Mouse (Mus musculus): ENCODE data around the gene Mdc1. TPM values are rescaled to one million over a fixed set of nuclear protein-coding genes. Genes with fewer than 3 reads are reported as not detected.
A peak's percentile ranks its signal among the peaks of the same experiment; 100 is the strongest.

Gene Mdc1
- polyA plus RNA-seq, 1 experiment: 2.3 TPM

- Histone ChIP-seq H3K4me3 (replicated peaks) (no peak overlapping the region), H3K36me3 (replicated peaks; ENCODE audit: low read length) (no peaks in the 10 kb centered on the region), H3K27me3 (replicated peaks) (peaks cover 4% of the 10 kb centered on the region), H3K9me3 (no peaks in the 10 kb centered on the region), H3K4me1 (peaks cover 63% of the 10 kb centered on the region)
- TF ChIP-seq GATA1 (IDR thresholded peaks at IDR 0.05; ENCODE audit: borderline replicate concordance, low read length) (no peak), FLI1 (IDR thresholded peaks at IDR 0.05; ENCODE audit: low read length) (no peak)
These were observed 30.2 kb upstream of the Mdc1 start for GRCm38 (mm10) chr17:35810900-35811648.

GRCm38 (mm10) chr17:35812307-35812706, 29.0 kb upstream of the Mdc1 start:
- Histone ChIP-seq H3K36me3 (replicated peaks; ENCODE audit: low read length) (no peaks in the 10 kb centered on the region), H3K27me3 (replicated peaks) (peaks cover 4% of the 10 kb centered on the region), H3K4me1 (peaks cover 71% of the 10 kb centered on the region), H3K9me3 (no peaks in the 10 kb centered on the region), H3K4me3 (replicated peaks) (no peak overlapping the region)
- TF ChIP-seq GATA1 (IDR thresholded peaks at IDR 0.05; ENCODE audit: borderline replicate concordance, low read length): no peak
- TF ChIP-seq FLI1 (IDR thresholded peaks at IDR 0.05; ENCODE audit: low read length): no peak

GRCm38 (mm10) chr17:35812736-35813135, 28.6 kb upstream of the Mdc1 start:
- Histone ChIP-seq H3K36me3 (replicated peaks; ENCODE audit: low read length) (no peaks in the 10 kb centered on the region), H3K27me3 (replicated peaks) (peaks cover 4% of the 10 kb centered on the region), H3K9me3 (no peaks in the 10 kb centered on the region), H3K4me1 (peaks cover 72% of the 10 kb centered on the region), H3K4me3 (replicated peaks) (no peak overlapping the region)
- TF ChIP-seq GATA1 (IDR thresholded peaks at IDR 0.05; ENCODE audit: borderline replicate concordance, low read length) (no peak), FLI1 (IDR thresholded peaks at IDR 0.05; ENCODE audit: low read length) (no peak)

DNA sequence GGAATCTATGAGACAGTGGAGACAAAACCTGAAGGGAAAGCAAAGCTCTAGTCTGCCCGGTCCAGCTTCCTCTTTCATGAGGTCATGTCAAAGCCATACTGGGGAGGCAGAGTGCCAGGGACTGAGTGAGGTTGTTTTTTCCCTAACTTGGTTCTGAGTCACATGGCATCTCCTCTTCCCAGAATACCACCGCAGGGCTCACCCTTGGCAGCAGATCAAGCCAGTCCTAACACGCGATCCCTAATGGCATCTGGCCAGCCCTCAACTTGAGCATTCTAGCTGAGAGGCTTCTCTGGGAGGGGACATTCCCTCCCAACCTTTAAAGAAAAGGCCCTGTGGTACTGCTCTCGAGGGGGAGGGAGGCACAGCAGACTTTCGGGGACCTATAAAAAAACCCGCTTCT, 28.1 kb upstream of the Mdc1 start:
- H3K27me3 ChIP-seq (replicated peaks): peaks cover 4% of the 10 kb centered on the region
- no peaks in the 10 kb centered on the region for H3K9me3 ChIP-seq
- H3K36me3 ChIP-seq (replicated peaks; ENCODE audit: low read length): no peaks in the 10 kb centered on the region
- H3K4me1 ChIP-seq: peaks cover 67% of the 10 kb centered on the region
- TF ChIP-seq FLI1 (IDR thresholded peaks at IDR 0.05; ENCODE audit: low read length) (no peak), GATA1 (IDR thresholded peaks at IDR 0.05; ENCODE audit: borderline replicate concordance, low read length) (no peak)
- H3K4me3 ChIP-seq (replicated peaks): peak overlapping the region; percentile 62

DNA sequence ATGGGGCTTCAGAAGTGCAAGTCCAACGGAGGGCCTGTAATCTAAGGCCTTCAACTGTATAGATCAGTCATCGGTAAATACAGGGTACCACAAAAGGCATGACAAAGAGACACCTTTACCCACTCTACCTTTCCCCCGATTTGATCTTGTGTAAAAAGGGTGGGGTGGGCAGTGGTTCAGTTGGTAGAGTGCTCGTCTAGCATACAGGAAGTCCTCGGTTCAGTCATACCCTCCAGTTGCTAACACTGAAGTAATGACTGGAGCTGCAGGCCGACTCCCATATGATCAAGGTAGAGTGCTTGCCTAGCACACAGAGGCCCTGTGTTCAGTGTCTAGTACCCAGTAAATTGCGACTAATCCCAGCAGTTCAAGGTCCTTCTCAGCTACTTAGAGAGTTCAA, 27.7 kb upstream of the Mdc1 start:
- Histone ChIP-seq H3K4me3 (replicated peaks) (peak overlapping the region; percentile 44), H3K4me1 (peaks cover 63% of the 10 kb centered on the region)

GRCm38 (mm10) chr17:35814678-35815077, 26.6 kb upstream of the Mdc1 start:
- Histone ChIP-seq H3K4me3 (replicated peaks) (no peak overlapping the region), H3K36me3 (replicated peaks; ENCODE audit: low read length) (no peaks in the 10 kb centered on the region), H3K27me3 (replicated peaks) (peaks cover 3% of the 10 kb centered on the region), H3K4me1 (peaks cover 63% of the 10 kb centered on the region), H3K9me3 (no peaks in the 10 kb centered on the region)
- no peak for TF ChIP-seq FLI1 (IDR thresholded peaks at IDR 0.05; ENCODE audit: low read length)
- no peak for TF ChIP-seq GATA1 (IDR thresholded peaks at IDR 0.05; ENCODE audit: borderline replicate concordance, low read length)

More for the DNA sequence above, 27.7 kb upstream of the Mdc1 start:
- no peaks in the 10 kb centered on the region for H3K36me3 ChIP-seq (replicated peaks; ENCODE audit: low read length)
- peaks cover 4% of the 10 kb centered on the region for H3K27me3 ChIP-seq (replicated peaks)
- no peaks in the 10 kb centered on the region for H3K9me3 ChIP-seq
- TF ChIP-seq GATA1 (IDR thresholded peaks at IDR 0.05; ENCODE audit: borderline replicate concordance, low read length) (no peak), FLI1 (IDR thresholded peaks at IDR 0.05; ENCODE audit: low read length) (no peak)

GRCm38 (mm10) chr17:35815836-35816235, 25.5 kb upstream of the Mdc1 start:
- Histone ChIP-seq H3K4me3 (replicated peaks) (peak overlapping the region; percentile 11), H3K9me3 (no peaks in the 10 kb centered on the region), H3K36me3 (replicated peaks; ENCODE audit: low read length) (no peaks in the 10 kb centered on the region), H3K4me1 (peaks cover 73% of the 10 kb centered on the region), H3K27me3 (replicated peaks) (no peaks in the 10 kb centered on the region)
- TF ChIP-seq FLI1 (IDR thresholded peaks at IDR 0.05; ENCODE audit: low read length): no peak
- no peak for TF ChIP-seq GATA1 (IDR thresholded peaks at IDR 0.05; ENCODE audit: borderline replicate concordance, low read length)

GRCm38 (mm10) chr17:35816686-35817085, 24.6 kb upstream of the Mdc1 start:
- TF ChIP-seq GATA1 (IDR thresholded peaks at IDR 0.05; ENCODE audit: borderline replicate concordance, low read length): no peak
- no peak for TF ChIP-seq FLI1 (IDR thresholded peaks at IDR 0.05; ENCODE audit: low read length)
- Histone ChIP-seq H3K36me3 (replicated peaks; ENCODE audit: low read length) (no peaks in the 10 kb centered on the region), H3K9me3 (no peaks in the 10 kb centered on the region), H3K27me3 (replicated peaks) (no peaks in the 10 kb centered on the region), H3K4me3 (replicated peaks) (no peak overlapping the region), H3K4me1 (peaks cover 80% of the 10 kb centered on the region)

DNA sequence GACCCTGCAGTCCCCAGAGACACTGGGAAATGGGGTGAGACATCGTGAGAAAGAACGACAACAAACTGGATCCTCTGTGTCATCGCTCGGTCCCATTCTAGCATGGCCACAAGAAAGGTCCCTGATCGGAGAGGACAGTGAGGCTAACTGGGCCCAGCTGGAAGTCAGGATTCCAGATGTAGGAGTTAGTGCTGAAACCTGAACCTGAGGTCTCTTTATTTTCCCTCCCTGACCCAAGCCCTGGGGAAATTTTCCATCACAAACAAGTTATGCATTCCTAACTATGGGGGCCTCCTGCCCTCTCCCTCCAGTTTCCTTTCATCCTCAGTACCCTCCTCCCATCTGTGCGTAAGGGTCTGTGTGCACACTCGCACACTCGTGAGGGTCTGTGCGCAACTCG, 24.1 kb upstream of the Mdc1 start:
- no peaks in the 10 kb centered on the region for H3K27me3 ChIP-seq (replicated peaks)
- H3K4me3 ChIP-seq (replicated peaks): no peak overlapping the region
- peaks cover 79% of the 10 kb centered on the region for H3K4me1 ChIP-seq
- H3K9me3 ChIP-seq: no peaks in the 10 kb centered on the region
- no peak for TF ChIP-seq FLI1 (IDR thresholded peaks at IDR 0.05; ENCODE audit: low read length)
- no peak for TF ChIP-seq GATA1 (IDR thresholded peaks at IDR 0.05; ENCODE audit: borderline replicate concordance, low read length)
- H3K36me3 ChIP-seq (replicated peaks; ENCODE audit: low read length): no peaks in the 10 kb centered on the region

GRCm38 (mm10) chr17:35820111-35820510, 21.2 kb upstream of the Mdc1 start:
- no peak overlapping the region for H3K4me3 ChIP-seq (replicated peaks)
- H3K4me1 ChIP-seq: peaks cover 67% of the 10 kb centered on the region
- peaks cover 12% of the 10 kb centered on the region for H3K36me3 ChIP-seq (replicated peaks; ENCODE audit: low read length)
- no peaks in the 10 kb centered on the region for H3K27me3 ChIP-seq (replicated peaks)
- no peak for TF ChIP-seq GATA1 (IDR thresholded peaks at IDR 0.05; ENCODE audit: borderline replicate concordance, low read length)
- TF ChIP-seq FLI1 (IDR thresholded peaks at IDR 0.05; ENCODE audit: low read length): no peak
- no peaks in the 10 kb centered on the region for H3K9me3 ChIP-seq

All from megakaryocyte, embryonic 14.5 days (primary cell).